Mouse (Mus musculus) cerebellum, adult 9-10 months (tissue): ENCODE measurements at regions not wholly inside any gene's neighbourhood (a gene's known extent, or its start where the extent isn't known, plus 50 kb on each side); places are given as distances from the start of the nearest gene placed in this dataset.

Experiments
- DNase-seq: peaks from one replicate; pipeline ENCODE4 v3.0.0; 2022

DNA sequence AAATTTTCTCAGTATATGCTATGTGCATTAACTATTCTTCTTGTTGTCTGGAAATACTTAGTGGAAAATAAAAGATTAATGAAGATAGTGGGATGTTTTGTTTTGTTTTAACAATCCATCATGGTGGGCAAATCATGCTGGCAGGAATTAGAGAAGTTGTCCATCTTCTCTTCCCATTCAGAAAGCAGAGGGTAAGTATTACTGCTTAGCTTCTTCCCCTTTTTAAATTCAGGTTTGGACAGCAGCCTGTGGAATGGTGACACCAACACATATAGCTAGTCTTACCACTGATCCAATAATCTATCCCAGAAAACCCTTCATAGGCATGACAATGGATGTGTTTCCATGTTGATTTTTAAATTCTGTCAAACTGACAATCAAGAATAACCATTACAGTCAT lies 467.9 kb upstream of the Mef2c start:
- no peak for DNase-seq

GRCm38 (mm10) chr13:83041506-83041905 lies 462.3 kb upstream of the Mef2c start:
- DNase-seq = no peak

DNA sequence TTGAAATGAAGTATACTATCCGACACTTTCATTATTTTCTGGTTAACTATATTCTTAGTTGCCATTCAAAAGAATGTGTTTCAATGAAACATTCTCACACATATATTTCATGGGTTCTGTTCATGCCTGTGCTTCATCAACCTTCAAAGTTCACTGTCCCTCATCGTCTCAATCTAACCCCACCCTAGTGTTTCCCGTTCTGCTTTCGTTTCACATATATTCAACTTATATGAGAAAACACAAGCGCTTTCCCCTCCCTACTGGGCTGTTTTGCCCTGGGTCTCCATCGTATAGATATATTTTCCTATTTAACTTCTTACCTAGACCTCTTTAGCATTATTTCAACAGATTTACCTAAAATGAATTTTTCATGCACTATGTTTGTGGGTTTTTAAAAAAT lies 458.3 kb upstream of the Mef2c start:
- DNase-seq = no peak

GRCm38 (mm10) chr13:83045970-83046369 lies 457.9 kb upstream of the Mef2c start:
- DNase-seq = no peak

DNA sequence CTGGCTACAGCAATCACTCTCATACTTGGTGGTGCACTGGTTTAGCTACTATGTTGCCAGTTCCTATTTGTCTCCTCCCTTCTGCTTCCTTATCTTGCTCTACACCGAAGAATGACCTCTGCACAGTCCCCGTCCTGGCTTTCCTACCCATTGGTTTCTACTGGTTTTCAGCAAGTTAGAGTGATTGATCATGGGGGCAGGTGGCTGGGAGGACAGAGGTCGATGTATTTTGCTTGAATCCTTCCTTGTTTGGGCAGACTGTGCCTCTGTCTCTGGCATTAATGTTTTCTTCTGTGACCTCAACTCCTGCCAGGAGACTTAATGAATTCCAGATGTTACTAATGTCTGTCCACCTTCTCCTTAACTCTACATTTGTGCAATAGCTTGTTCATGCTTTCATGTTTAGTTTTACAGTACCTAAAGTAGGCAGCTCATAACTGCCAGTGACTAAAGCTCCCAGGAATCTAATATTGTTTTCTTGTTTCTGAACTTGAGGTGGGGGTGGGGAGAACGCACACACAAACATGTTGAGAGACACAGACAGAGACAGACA lies 457.2 kb upstream of the Mef2c start:
- no peak for DNase-seq

DNA sequence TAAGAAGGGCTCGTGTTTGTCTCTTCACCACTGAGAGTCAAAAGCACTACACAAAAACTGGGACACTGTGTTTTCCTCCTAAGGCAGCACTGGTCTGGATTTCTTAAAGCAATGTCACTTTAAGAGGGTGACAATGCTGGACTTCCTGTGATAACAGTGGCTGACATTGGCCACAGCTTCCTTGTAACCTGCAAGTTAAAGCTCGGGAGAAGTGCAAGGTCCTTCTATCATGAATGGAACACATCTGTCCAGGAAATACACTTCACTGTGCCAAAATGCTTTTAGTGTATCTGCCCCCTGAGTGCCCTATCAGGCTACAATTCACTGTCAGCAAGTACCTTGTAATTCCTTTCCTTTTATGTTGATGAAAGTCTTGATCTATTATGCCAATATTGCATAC lies 448.0 kb upstream of the Mef2c start:
- DNase-seq = no peak

DNA sequence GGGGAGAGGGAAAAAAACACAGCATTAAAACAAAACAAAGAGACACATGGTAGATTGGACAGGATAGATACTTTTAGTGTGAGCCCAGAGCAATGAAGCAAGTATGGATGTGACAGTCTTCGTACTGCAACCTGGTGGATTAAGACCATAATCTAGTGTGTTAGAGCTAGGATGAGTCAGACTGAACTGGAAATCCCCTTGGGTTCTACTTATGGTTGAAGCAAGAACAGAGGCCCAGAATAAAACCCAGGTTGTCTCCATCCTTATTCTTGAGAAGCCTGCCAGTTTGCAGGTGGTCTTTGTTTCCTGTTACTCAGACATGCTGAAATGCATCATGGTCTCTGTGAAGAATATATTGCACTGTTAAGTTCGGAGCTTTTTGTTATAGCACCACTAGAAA lies 447.4 kb upstream of the Mef2c start:
- DNase-seq = no peak

GRCm38 (mm10) chr13:83064727-83065126 lies 439.1 kb upstream of the Mef2c start:
- DNase-seq = no peak

- no peak for DNase-seq
Observed at GRCm38 (mm10) chr13:83065201-83065600, 438.6 kb upstream of the Mef2c start.

GRCm38 (mm10) chr13:83066115-83066753 lies 437.6 kb upstream of the Mef2c start:
- DNase-seq = no peak

DNA sequence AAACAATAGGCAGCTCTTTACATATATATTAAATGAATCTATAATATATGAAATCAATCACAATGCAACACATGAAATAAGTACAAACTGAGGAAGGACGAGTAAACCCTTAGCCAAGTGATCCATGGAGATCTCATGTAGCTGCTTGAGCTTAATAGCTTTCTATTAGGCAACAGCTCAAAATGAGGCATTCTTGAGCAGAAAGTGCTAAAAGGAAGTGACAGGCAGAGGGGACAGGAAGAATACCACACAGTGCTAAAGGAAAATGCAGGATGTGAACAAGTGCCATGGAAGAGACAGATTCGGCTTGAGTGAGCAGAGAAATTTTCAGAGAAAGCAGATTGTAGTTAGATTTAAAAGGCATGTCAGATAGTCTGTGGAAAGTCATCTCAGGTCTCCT lies 436.3 kb upstream of the Mef2c start:
- DNase-seq = no peak

DNA sequence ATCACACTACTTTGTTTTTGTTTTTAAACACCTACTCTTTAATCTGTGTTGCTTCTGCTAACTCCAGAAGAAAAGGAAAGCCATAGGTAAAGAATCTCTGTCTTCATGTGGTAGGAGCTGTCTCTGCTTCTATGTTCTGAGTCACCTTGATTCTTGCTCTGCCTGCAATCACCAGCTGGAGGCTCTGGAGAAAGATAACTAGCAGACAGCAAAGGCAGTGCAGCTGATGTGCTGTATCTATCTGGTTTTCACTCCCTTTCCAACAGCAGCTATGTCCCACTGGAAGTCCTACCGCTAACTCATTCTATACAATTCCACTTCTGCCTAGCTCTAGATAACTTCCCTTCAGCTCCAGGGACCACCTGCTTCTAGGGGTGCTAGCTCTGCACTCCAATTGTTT lies 435.2 kb upstream of the Mef2c start:
- DNase-seq = no peak

- no peak for DNase-seq
Observed at GRCm38 (mm10) chr13:83069293-83069692, 434.5 kb upstream of the Mef2c start.

DNA sequence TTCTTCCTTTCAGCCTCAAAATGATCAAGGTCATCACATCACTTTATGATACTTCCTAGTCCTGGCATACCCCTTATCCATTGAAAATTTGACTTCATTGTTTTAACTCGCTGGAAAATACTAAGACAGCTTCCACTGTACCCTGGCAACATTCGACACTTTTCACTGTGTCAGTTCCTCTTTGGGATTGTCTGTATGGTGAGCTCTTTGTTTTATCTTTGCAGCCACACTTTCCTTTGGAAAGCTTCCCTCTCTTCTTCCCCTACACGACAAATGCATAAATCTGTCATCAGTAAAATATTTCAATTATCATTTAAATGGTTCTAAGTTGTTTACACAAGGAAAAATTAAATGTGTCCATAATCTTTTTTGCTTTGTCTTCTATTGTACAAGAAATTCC lies 431.8 kb upstream of the Mef2c start:
- no peak for DNase-seq

DNA sequence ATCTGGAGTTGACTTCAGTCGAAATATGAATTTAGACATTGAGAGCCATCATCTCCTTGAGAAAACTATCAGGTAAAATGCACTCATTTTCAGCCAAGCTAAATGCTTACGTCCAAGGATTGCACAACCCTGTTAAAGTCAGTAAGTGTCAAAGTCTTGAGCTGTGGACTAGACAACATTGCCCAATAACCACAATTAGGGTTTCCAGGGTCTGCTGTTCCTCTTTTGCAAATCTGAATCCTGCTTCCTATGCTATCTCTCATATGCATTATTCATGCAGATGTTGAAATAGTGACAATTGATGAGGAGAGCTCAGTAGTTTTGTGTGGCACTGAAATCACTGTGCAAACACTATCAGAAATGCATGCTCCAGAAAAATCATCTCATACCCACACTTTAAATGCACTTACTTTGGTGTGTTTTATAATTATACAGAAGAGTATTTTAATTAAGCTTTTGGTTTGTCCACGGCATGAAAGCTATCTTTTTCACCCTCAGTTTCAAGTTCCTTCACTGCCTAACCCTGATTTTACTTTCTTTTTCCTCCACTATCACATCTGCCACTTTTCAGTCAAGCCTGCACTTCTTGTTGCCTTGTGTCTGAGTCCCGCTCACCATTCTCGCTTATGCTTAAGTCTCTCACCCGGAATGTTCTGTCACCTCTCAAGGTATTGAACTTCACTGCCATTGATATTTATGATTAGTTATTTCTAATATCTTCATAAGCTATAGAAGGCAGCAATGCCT lies 429.4 kb upstream of the Mef2c start:
- no peak for DNase-seq

DNA sequence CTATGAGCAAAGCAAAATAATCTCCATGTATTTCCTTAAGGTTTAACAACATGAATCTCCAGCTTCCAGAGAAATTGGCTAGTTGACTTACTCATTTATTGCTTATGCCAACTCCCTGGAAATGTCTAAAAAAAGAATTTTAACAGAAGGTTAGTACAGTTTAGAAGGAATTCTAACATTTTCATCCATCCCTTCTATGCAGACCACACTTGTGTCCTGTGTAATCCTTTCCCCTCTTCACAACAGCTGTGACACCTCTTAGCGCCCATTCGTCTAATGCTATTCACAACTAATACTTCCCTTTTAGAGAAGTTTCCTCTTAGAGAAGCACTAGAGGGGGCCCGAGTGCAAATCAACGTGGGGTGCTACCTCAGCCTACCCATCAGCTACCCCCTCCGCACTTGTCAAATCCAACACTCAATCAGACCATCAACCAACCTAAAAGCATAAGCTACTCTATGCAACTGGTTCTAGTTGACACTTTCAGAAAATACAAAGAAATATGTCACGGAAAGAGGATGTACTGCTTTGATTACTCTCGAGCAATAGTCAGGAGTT lies 428.4 kb upstream of the Mef2c start:
- DNase-seq = no peak

DNA sequence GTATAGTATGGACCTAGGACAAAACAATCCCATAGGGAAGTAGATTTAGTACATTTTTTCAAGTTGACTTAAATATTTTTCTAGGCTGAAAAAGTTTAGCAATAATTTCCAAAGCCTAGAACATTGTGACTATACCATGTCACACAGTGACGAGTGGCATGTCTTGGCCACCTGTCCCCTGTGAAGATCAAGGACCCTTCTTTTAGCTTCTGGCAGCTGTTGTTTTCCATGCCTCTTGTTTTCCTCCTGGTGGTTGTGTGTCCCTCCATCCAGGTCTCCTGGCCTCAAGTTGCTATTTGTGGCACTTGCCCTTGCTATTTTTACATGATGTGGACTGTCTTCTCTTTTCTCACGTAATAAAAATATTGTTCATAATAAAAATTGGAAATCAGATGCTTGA lies 427.2 kb upstream of the Mef2c start:
- DNase-seq = no peak

- DNase-seq = no peak
Observed at GRCm38 (mm10) chr13:83077085-83077484, 426.7 kb upstream of the Mef2c start.

DNA sequence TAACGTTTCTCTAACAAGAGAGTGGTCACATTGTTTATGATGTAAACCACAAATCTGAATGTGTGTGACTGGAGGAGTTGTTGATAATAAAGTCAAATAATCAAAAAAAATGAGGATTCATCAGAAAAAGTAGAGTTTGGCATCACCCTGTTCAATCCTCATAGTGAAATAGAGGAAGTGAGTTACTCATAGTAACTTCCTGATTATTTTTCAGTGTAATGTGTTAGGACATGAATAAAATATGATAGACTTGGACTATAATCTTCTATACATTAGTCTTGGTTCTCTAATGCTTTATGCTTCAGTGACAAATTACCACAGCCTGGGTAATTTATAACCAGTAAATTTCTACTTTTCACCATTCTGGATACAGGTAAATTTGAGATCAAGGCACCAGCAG lies 424.5 kb upstream of the Mef2c start:
- no peak for DNase-seq

DNA sequence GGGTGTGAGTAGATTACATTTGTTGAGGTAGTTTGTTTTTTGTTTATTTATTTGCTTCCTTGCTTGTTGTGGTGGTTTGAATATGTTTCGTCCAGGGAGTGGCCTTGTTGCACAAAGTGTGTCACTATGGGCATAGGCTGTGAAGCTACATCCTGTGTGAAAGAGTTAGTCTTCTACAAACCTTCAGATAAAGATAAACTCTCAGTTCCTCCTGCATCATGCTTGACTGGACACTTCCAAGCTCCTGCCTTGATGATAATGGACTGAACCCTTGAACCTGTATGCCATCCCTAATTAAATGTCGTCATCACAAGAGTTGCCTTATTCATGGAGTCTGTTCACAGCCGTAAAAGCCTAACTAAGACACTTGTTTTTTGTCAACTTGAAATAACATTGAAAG lies 418.9 kb upstream of the Mef2c start:
- DNase-seq = no peak

DNA sequence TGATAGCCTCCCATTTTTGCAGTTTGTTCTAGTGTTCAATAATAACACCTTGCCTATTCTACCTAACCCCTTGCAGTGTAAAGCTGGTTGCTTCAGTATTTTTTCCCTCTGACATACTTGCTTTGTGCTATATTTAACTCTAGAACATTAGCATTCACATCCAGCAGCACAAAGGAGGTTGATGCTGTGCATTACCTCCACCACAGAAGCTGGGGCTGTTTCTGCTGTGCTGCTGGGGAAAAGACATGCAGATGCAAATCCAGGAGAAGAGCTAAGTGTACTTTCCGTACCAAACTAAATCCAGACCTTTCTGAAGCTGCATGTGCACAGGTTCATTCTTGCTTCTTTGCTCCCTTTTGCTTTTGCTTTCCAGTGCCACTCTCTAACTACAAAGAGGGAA lies 403.9 kb upstream of the Mef2c start:
- no peak for DNase-seq

GRCm38 (mm10) chr13:83110610-83111009 lies 393.2 kb upstream of the Mef2c start:
- DNase-seq = no peak

DNA sequence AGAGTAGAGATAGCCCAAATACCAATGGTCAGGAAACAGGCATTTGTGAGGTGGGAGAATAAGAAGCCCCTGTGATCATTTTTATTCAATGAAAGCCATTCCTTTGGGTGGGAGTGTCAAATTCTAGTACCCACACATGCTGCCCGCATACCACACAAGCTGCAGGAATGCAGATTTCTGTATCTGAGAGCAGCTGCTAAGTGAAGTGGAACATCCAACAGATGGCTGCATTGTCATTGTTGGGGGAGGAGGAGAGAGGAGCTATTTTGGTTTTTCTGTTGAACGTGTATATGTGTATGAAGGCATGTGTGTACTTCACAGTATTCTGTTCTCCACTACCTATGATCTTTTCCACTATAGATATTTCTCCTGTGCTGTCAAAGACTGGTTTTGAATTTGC lies 392.3 kb upstream of the Mef2c start:
- DNase-seq = peak; percentile 49

DNA sequence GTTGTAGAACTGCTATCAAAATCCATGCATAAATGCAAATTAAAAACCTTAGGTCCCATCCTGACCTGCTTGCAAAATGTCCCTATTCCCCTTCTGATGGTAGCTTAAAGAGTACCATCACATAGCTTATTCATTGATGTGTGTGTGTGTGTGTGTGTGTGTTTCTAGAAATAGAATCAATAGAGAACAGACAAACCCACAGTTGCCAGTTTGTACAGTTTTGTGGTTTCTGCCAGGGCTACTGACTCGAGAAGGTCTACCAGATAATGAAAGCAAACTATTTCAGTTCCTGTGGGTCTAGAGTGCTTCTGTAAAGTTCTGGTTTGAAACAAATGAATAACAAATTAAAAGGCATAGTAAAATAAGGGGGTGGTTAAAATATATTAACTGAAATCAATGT lies 391.5 kb upstream of the Mef2c start:
- peak; percentile 10 for DNase-seq
